Mouse (Mus musculus): ENCODE results near the gene Miip. TPM values are rescaled to one million over a fixed set of nuclear protein-coding genes. Genes with fewer than 3 reads are reported as not detected.
A peak's percentile ranks its signal among the peaks of the same experiment; 100 is the strongest.

The Miip gene
- polyA plus RNA-seq, 1 experiment from 2014 or later: 44.9 TPM

GRCm38 (mm10) chr4:147890341-147890740 is 21.7 kb upstream of the Miip start:
- no peak overlapping the region for H3K4me2 ChIP-seq
- no peak overlapping the region for H3K4me3 ChIP-seq
- no peaks in the 10 kb centered on the region for H3K4me1 ChIP-seq
- WGBS: 78% methylated on average over 6 of the region's 6 CpGs
- no peaks in the 10 kb centered on the region for H3K27me3 ChIP-seq
- H3K9me3 ChIP-seq: no peaks in the 10 kb centered on the region
- ATAC-seq (ENCODE audit: borderline replicate concordance, extremely low read depth, low FRiP score, low TSS enrichment): no peak
- no peak overlapping the region for H3K9ac ChIP-seq
- no peak overlapping the region for H3K27ac ChIP-seq
- H3K36me3 ChIP-seq: peaks cover 75% of the 10 kb centered on the region

GRCm38 (mm10) chr4:147888237-147888636 is 19.6 kb upstream of the Miip start:
- Histone ChIP-seq H3K9ac (no peak overlapping the region), H3K27me3 (no peaks in the 10 kb centered on the region), H3K36me3 (peaks cover 74% of the 10 kb centered on the region), H3K4me3 (no peak overlapping the region), H3K9me3 (no peaks in the 10 kb centered on the region), H3K4me1 (no peaks in the 10 kb centered on the region), H3K4me2 (no peak overlapping the region), H3K27ac (no peak overlapping the region)
- 81% methylated on average over 4 of the region's 4 CpGs for WGBS
- no peak for ATAC-seq (ENCODE audit: borderline replicate concordance, extremely low read depth, low FRiP score, low TSS enrichment)

GRCm38 (mm10) chr4:147887277-147887676 is 18.7 kb upstream of the Miip start:
- H3K36me3 ChIP-seq: peaks cover 82% of the 10 kb centered on the region
- WGBS: 89% methylated on average over 7 of the region's 7 CpGs

GRCm38 (mm10) chr4:147886158-147886557 is 17.5 kb upstream of the Miip start:
- Histone ChIP-seq H3K9ac (no peak overlapping the region), H3K4me3 (no peak overlapping the region), H3K36me3 (peaks cover 82% of the 10 kb centered on the region), H3K4me1 (no peaks in the 10 kb centered on the region), H3K4me2 (no peak overlapping the region), H3K27ac (no peak overlapping the region), H3K27me3 (no peaks in the 10 kb centered on the region), H3K9me3 (no peaks in the 10 kb centered on the region)
- 91% methylated on average over 12 of the region's 12 CpGs for WGBS
- ATAC-seq (ENCODE audit: borderline replicate concordance, extremely low read depth, low FRiP score, low TSS enrichment): no peak

More at GRCm38 (mm10) chr4:147887277-147887676, 18.7 kb upstream of the Miip start:
- Histone ChIP-seq H3K27ac (no peak overlapping the region), H3K27me3 (no peaks in the 10 kb centered on the region), H3K9me3 (no peaks in the 10 kb centered on the region), H3K4me1 (no peaks in the 10 kb centered on the region), H3K4me3 (no peak overlapping the region), H3K9ac (no peak overlapping the region), H3K4me2 (no peak overlapping the region)
- no peak for ATAC-seq (ENCODE audit: borderline replicate concordance, extremely low read depth, low FRiP score, low TSS enrichment)

GRCm38 (mm10) chr4:147884138-147884537 is 15.5 kb upstream of the Miip start:
- H3K9ac ChIP-seq: no peak overlapping the region
- H3K4me1 ChIP-seq: no peaks in the 10 kb centered on the region
- no peak overlapping the region for H3K27ac ChIP-seq
- ATAC-seq (ENCODE audit: borderline replicate concordance, extremely low read depth, low FRiP score, low TSS enrichment): no peak
- no peak overlapping the region for H3K4me3 ChIP-seq
- H3K9me3 ChIP-seq: no peaks in the 10 kb centered on the region
- H3K4me2 ChIP-seq: no peak overlapping the region
- no peaks in the 10 kb centered on the region for H3K27me3 ChIP-seq
- 88% methylated on average over 3 of the region's 3 CpGs for WGBS
- peaks cover 79% of the 10 kb centered on the region for H3K36me3 ChIP-seq

- H3K27me3 ChIP-seq: no peaks in the 10 kb centered on the region
- no peak overlapping the region for H3K27ac ChIP-seq
- H3K4me3 ChIP-seq: no peak overlapping the region
- no peaks in the 10 kb centered on the region for H3K4me1 ChIP-seq
- no peaks in the 10 kb centered on the region for H3K9me3 ChIP-seq
- H3K36me3 ChIP-seq: peaks cover 80% of the 10 kb centered on the region
- WGBS: 75% methylated on average over 6 of the region's 6 CpGs
- no peak overlapping the region for H3K9ac ChIP-seq
- H3K4me2 ChIP-seq: no peak overlapping the region
- ATAC-seq (ENCODE audit: borderline replicate concordance, extremely low read depth, low FRiP score, low TSS enrichment): no peak
Observed at GRCm38 (mm10) chr4:147883041-147883440, 14.4 kb upstream of the Miip start.

GRCm38 (mm10) chr4:147881792-147882191 is 13.2 kb upstream of the Miip start:
- 92% methylated on average over 7 of the region's 7 CpGs for WGBS
- no peak for ATAC-seq (ENCODE audit: borderline replicate concordance, extremely low read depth, low FRiP score, low TSS enrichment)
- Histone ChIP-seq H3K27ac (no peak overlapping the region), H3K4me3 (no peak overlapping the region), H3K4me1 (no peaks in the 10 kb centered on the region), H3K9me3 (no peaks in the 10 kb centered on the region), H3K4me2 (no peak overlapping the region), H3K9ac (no peak overlapping the region), H3K36me3 (peaks cover 72% of the 10 kb centered on the region), H3K27me3 (no peaks in the 10 kb centered on the region)

GRCm38 (mm10) chr4:147879865-147880264 is 11.2 kb upstream of the Miip start:
- H3K9me3 ChIP-seq: no peaks in the 10 kb centered on the region
- H3K27me3 ChIP-seq: no peaks in the 10 kb centered on the region
- 41% methylated on average over 5 of the region's 5 CpGs for WGBS
- no peak overlapping the region for H3K4me3 ChIP-seq
- H3K9ac ChIP-seq: no peak overlapping the region
- H3K27ac ChIP-seq: no peak overlapping the region
- H3K4me2 ChIP-seq: no peak overlapping the region
- no peaks in the 10 kb centered on the region for H3K4me1 ChIP-seq
- peaks cover 73% of the 10 kb centered on the region for H3K36me3 ChIP-seq
- no peak for ATAC-seq (ENCODE audit: borderline replicate concordance, extremely low read depth, low FRiP score, low TSS enrichment)

GRCm38 (mm10) chr4:147879456-147879855 is 10.8 kb upstream of the Miip start:
- H3K4me3 ChIP-seq: no peak overlapping the region
- no peaks in the 10 kb centered on the region for H3K4me1 ChIP-seq
- no peak overlapping the region for H3K9ac ChIP-seq
- H3K27ac ChIP-seq: no peak overlapping the region
- peaks cover 74% of the 10 kb centered on the region for H3K36me3 ChIP-seq
- WGBS: 62% methylated on average over 2 of the region's 2 CpGs
- ATAC-seq (ENCODE audit: borderline replicate concordance, extremely low read depth, low FRiP score, low TSS enrichment): no peak
- H3K4me2 ChIP-seq: no peak overlapping the region
- H3K27me3 ChIP-seq: no peaks in the 10 kb centered on the region
- H3K9me3 ChIP-seq: no peaks in the 10 kb centered on the region

GRCm38 (mm10) chr4:147878537-147878936 is 9.9 kb upstream of the Miip start:
- Histone ChIP-seq H3K4me1 (no peaks in the 10 kb centered on the region), H3K27me3 (no peaks in the 10 kb centered on the region)

GRCm38 (mm10) chr4:147875852-147876575 is 7.4 kb upstream of the Miip start:
- no peak overlapping the region for H3K27ac ChIP-seq
- no peaks in the 10 kb centered on the region for H3K9me3 ChIP-seq
- no peak for ATAC-seq (ENCODE audit: borderline replicate concordance, extremely low read depth, low FRiP score, low TSS enrichment)
- no peak overlapping the region for H3K4me2 ChIP-seq
- no peak overlapping the region for H3K9ac ChIP-seq
- no peaks in the 10 kb centered on the region for H3K4me1 ChIP-seq
- H3K36me3 ChIP-seq: peaks cover 79% of the 10 kb centered on the region
- no peaks in the 10 kb centered on the region for H3K27me3 ChIP-seq
- 81% methylated on average over 4 of the region's 4 CpGs for WGBS
- no peak overlapping the region for H3K4me3 ChIP-seq

More at GRCm38 (mm10) chr4:147878537-147878936, 9.9 kb upstream of the Miip start:
- no peak overlapping the region for H3K9ac ChIP-seq
- no peak overlapping the region for H3K27ac ChIP-seq
- ATAC-seq (ENCODE audit: borderline replicate concordance, extremely low read depth, low FRiP score, low TSS enrichment): no peak
- no peaks in the 10 kb centered on the region for H3K9me3 ChIP-seq
- H3K4me3 ChIP-seq: no peak overlapping the region
- WGBS: 96% methylated on average over 9 of the region's 9 CpGs
- no peak overlapping the region for H3K4me2 ChIP-seq
- peaks cover 80% of the 10 kb centered on the region for H3K36me3 ChIP-seq

GRCm38 (mm10) chr4:147869238-147869637 is 622 bp upstream of the Miip start:
- ATAC-seq (ENCODE audit: borderline replicate concordance, extremely low read depth, low FRiP score, low TSS enrichment): no peak
- Histone ChIP-seq H3K27ac (0 out of 2 replicates have a peak overlapping the region, but pooled peaks have one; percentile 68), H3K4me2 (peak overlapping the region; percentile 69), H3K4me3 (peak overlapping the region; percentile 66), H3K36me3 (peaks cover 41% of the 10 kb centered on the region), H3K9ac (peak overlapping the region; percentile 46), H3K27me3 (no peaks in the 10 kb centered on the region), H3K4me1 (peaks cover 20% of the 10 kb centered on the region), H3K9me3 (no peaks in the 10 kb centered on the region)
- WGBS: 4% methylated on average over 5 of the region's 5 CpGs

Measured in lung, embryonic 15.5 days (tissue).